Mouse (Mus musculus): Measurements from ENCODE around the gene Pfn3.

DNA sequence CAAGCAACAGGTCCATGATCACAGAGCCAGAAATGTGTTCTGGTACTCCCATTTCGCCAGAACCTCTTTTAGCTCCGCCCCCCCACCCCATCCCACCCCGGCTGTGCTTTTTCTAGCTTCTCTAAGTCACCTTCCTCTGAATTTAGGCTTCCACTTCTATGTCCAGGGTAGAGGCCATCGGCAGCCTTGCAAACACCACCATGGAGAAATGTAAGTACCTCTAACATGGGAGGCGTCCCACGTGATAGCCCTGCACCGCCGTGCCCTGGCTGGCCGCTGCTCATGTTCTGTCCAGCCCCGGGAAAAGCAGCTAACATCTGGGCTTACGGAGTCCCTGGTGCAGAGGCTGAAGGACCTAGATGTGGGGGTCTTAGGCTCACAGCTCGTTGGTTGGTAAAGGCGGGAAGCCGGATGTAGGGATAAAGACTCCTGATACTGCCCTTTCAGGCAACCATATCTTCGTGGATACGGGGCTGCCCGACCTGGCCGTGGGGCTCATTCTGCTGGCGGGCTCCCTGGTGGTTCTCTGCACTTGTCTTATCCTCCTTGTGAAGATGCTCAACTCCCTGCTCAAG lies 6.4 kb downstream of the Pfn3 start:
- TF ChIP-seq TAL1 (IDR thresholded peaks at IDR 0.05; ENCODE audit: low read length) (no peak), GATA1 (IDR thresholded peaks at IDR 0.05; ENCODE audit: low read length) (no peak)
